Mouse (Mus musculus) urinary bladder, adult 18-20 months (tissue): ENCODE results near the gene Lekr1.

Experiments
- DNase-seq, 2 experiments: peaks; one replicate each; pipeline ENCODE4 v3.0.0; 2022; ENCODE audit warnings: low spot score in 2 of 2, mixed read lengths in 2 of 2

Gene Lekr1

DNA sequence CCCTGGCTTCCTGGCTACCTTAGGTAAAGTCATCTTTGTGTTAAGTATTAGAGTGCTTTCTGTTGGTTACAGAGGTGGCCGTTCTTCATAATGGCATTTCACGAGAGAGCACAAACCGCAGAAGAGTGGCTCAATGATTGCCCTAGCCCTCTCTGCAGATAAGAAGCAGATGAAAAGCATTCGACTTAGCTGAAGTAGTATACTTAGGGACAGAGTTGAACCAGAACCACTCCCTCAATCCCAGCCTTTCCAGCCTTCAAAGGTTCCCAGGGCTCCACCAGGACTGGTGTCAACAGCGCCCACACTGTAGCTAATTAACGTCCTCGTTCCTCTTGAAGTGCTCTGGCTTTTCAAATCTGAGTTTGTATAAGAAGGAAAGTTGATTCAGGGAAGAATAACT is 166.4 kb downstream of the Lekr1 start:
- DNase-seq: no peak

GRCm38 (mm10) chr3:65836435-65836834 is 170.4 kb downstream of the Lekr1 start:
- DNase-seq: no peak

DNA sequence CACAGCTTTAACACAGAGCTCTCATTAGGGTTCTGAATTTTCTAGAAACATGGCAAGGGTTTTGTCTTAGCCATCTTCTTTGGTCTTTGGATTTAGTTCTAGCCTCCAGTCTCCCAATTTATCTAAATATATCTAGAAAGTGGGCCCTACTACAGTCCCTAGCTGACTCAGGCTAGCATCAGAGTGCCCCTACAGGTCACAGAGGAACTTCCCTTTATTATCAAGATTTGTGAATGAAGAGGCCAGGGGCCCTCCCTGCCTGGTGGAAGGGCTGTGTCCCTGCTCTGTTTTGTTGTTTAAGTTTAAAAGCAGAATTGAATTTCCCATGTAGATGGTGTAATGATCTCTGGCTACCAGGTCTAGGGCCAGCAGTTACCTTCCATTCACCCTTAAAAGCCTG is 173.6 kb downstream of the Lekr1 start:
- no peak for DNase-seq

DNA sequence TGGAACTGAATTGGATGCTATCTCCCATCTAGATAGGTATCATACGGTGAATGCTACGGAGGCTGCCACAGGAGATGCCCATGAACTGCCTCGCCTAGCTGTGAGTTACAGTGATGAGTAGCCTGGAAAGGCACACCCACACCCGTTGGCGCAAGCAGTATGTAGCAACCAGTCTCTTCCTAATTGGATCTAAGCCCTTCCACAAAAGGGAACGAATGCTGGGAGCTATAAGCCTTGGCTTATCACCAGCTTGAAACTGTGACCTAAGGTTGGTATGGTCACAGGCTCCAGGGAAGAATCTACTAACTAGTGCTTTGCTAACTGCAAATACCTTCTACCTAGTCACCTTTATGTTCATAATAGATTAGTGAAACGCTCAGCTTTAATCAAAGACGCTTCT is 175.1 kb downstream of the Lekr1 start:
- no peak for DNase-seq

DNA sequence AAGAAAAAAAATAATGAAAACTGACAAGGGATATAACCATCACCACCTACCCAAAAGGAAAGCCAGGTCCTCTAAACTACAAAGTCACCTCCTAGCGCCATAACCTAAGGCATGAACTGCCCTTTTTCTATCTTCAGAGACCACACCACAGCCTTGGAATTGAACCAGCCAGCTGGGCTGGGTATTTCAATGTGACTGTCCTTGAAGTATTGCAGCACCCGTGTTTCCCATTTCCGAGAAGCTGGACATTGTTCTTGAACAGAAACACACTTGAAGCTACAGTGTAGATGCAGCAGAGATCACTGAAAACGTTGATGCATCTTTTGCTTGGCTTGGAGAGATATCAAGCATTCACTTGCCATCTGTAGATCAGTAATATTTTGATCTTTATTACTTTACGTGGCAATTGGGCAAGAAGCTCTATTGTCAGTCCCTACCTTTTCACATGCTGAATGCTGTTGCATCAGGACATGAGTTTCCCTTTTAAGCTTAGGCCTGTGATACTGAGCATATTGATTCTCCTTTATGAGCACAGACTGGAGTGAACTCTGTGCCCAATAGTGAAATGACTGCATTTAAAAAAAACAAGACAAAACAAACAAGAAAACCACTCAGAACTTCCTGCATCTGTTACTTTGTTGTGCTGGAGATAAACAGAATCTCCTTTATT is 176.6 kb downstream of the Lekr1 start:
- DNase-seq: no peak

- DNase-seq: no peak
Measured at GRCm38 (mm10) chr3:65843185-65843552, 177.1 kb downstream of the Lekr1 start.

- DNase-seq: peak in 1 of 2 experiments; percentile 20
Measured at GRCm38 (mm10) chr3:65844302-65844701, 178.3 kb downstream of the Lekr1 start.

GRCm38 (mm10) chr3:65844851-65845552 is 179.0 kb downstream of the Lekr1 start:
- DNase-seq: no peak

GRCm38 (mm10) chr3:65847158-65847787 is 181.2 kb downstream of the Lekr1 start:
- no peak for DNase-seq

DNA sequence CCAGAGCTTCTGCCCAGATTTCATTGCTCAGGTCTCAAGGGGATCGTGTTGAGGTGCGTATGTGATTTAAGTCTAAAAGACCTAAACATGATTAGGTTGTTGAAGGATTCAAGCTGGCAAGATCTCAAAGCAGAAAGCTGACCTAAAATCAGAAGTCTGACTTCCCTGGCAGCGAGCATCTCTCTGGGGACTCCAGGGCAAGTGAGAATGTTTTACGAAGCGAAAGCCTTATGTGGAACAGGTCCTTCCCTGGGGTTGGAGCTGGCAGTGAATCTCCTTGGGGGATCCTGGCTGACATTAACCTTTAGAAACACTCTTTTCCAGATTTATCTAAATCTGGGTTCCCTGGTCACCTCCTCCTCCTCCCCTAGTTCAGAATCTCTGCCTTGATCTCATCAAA is 187.7 kb downstream of the Lekr1 start:
- DNase-seq: no peak

DNA sequence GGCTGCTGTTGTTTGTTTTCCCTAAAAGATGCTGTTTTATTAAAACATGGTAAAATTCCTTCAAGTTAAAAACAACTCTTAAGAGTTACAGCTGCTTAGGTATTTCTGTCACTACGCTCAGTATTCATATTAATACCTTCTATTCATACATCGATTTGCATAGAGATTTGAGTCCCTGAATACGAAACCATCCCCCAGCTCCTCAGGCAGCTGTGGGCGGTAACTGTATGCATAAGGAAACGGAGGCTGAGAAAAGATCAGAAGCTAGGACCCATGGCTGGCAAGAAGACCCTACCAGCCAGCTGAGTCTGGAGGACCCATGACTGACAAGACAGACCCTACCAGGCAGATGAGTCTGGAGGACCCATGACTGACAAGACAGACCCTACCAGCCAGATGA is 189.5 kb downstream of the Lekr1 start:
- DNase-seq: no peak

- DNase-seq: peak in 1 of 2 experiments; percentile 28
Measured at GRCm38 (mm10) chr3:65858118-65858517, 192.1 kb downstream of the Lekr1 start.

DNA sequence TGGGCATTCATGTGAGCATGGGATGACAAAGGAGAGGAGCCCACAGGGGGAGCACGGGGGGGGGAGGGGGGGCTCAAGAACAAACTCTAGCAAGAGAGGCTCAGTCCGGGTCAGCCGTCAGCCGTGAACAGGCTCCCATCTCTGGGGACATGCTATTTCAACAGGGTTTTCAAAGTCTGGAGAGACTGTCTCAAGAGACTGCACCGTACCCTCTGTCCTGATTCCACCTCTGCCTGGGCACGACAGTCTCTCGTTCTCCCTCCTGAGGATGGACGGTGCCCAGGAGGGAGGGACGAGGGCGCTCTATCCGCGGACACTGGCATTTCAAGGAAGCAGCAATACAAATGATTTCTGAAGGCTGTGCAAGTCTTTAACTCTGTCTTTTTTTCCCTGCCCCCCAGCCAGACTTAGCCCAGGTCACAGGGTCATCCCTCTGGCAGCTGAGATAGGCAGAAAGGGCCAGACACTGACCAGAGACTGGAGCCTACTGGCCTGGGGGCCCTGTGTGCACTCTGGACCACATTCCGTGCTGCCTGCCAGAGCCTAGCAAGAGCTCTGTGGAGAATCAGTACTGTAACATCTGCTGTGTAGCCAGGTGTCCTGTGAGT is 192.8 kb downstream of the Lekr1 start:
- DNase-seq: no peak

- DNase-seq: no peak
Measured at GRCm38 (mm10) chr3:65859750-65860149, 193.7 kb downstream of the Lekr1 start.

GRCm38 (mm10) chr3:65860903-65861302 is 194.9 kb downstream of the Lekr1 start:
- DNase-seq: no peak

- no peak for DNase-seq
Measured at GRCm38 (mm10) chr3:65861471-65861881, 195.4 kb downstream of the Lekr1 start.

GRCm38 (mm10) chr3:65863297-65863696 is 197.3 kb downstream of the Lekr1 start:
- DNase-seq: peak; percentile 46 to 74

GRCm38 (mm10) chr3:65863762-65864377 is 197.8 kb downstream of the Lekr1 start:
- DNase-seq: no peak

GRCm38 (mm10) chr3:65868931-65869330 is 202.9 kb downstream of the Lekr1 start:
- no peak for DNase-seq

DNA sequence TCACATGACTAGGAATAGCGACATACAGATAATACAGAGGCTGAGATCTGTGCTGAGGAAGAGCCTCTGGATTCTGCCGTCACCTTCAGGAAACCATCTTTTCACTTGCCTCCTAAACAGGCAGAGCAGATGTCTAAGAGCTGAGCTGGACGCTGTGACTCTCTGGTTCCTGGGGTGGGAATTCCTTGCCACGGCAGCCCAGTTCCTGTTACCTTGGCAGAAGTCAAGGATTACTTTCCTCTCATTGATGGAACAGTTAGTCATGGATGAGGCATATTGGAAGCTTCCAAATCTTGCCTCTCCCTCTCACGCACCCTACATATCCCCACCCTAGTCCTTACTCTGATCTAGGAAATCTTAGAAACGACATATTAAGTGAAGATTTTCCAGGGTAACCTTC is 203.7 kb downstream of the Lekr1 start:
- DNase-seq: no peak

GRCm38 (mm10) chr3:65871188-65871603 is 205.2 kb downstream of the Lekr1 start:
- DNase-seq: peak in 1 of 2 experiments; percentile 18

GRCm38 (mm10) chr3:65871609-65872272 is 205.7 kb downstream of the Lekr1 start:
- no peak for DNase-seq
